Mouse (Mus musculus): ENCODE results near the gene Mup10.
"Not testable (repeated sequence)": the region's sequence is repeated elsewhere in the genome, so short reads cannot be mapped to it uniquely, and the experiment has no call there.

Mup10 gene

DNA sequence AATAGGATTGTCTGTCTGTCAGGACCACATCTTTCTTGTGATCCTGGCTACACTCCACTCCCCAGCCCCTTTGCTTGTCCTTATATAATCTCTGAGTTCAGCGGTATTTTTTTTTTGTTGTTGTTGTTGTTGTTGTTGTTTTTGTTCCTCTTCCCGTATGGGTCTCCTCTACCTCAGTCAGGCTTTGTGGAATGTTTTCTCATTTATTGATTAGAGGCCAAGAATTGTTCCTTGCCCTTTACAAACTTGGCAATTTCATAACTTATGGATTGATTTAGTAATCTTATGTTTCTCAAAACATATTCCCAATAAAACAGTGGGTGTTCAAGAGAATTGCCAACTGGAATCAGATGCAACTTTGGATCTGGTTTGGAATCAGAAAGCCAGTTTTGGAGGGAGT is at the start of gene Mup10:
TSS of gene Mup10 (minus strand) at position 101 of the 400 bp plus-strand sequence.
- not testable (repeated sequence) for DNase-seq (ENCODE audit: low read depth, low spot score)
